Mouse (Mus musculus): ENCODE data around the gene Rasd2. TPM values are rescaled to one million over a fixed set of nuclear protein-coding genes. Genes with fewer than 3 reads are reported as not detected.

Gene Rasd2
- 1 to 10 TPM; 4.4 to 5.3 TPM for total RNA-seq (2021)
- long read RNA-seq, experiment 1, partial matches to known transcripts: 0 of 2 reads
- long read RNA-seq, experiment 1, other reads (novel, unspliced or antisense): 1 of 2 reads
- long read RNA-seq, experiment 2, partial matches to known transcripts: 0 of 2 reads
- long read RNA-seq, experiment 2, other reads (novel, unspliced or antisense): 2 of 2 reads

DNA sequence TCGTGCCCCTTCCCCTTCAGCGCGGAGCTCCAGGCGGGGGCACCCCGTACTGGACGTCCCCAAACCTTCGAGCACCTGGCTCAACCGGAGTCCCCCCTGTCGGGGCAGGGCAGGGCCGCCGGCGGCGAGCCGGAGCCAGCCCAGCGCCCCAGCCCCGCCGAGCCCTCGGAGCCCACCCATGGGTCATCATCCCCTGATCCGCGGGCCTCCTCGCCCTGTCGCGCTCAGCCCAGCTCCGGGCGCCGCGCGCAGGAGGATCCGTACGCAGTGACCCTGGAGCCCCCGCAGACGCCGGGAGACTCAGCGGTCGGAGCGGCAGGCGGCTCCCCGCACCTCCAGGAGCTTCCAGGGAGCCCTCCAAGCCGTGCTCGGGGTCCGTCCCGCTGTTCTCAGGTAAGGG, at the start of gene Rasd2:
Gene Rasd2, plus strand, starts transcription at position 259 of the 400 bp plus-strand sequence.
- DNase-seq: no peak
- intact Hi-C loops (cut with DNase I): no loop called here

DNA sequence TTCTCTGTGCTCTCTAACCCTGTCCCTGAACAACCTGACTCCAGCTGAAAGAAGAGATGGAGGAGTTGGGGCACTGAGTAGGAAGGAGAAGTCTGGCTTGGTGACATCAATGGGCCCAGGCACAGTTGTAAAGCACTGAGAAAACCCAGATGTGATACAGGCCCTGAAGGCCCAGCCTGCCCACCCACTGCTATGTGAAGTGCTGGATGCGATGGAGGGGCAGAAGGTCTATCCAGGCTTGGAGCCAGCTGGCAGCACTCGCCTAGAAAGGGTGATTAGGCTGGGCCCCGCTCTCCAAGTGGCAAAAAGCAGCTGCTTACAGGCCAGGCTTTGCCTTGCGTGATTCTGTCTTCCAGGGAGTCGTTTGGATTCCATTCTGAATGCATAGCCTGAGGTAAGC, 44.4 kb upstream of the Rasd2 start:
- no peak for DNase-seq
- intact Hi-C loops (cut with DNase I): no loop called here

DNA sequence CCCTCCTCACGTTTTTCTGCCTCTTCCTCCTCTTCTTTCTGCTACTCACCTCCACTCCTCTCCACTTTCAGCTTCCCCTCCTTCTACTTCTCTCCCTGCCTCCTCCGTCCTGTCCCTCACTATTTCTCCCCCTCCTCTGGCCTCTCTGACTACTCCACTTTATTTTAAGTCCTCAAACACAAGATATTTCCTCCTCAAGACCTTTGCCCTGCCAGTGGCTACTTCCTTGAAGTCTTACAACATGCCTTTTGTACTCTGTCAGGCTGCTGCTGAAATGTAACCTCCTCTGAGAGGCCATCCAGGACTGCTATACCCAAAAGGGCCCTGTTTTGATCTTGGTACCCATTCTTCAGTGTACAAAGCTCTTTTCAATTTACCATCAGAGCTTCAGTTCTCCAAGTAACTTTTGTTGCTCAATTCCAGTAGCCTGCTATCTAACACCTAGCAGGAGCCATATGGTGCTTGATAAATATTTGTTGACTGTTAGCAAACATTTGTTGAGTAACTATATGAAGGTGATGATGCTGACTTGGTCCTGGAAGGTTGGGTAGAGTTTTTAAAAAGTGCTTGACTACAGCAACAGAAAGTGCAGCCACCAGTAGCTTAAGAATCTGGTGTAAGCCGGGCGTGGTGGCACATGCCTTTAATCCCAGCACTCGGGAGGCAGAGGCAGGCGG, 41.6 kb upstream of the Rasd2 start:
- DNase-seq: no peak
- intact Hi-C loops (cut with DNase I): no loop called here

DNA sequence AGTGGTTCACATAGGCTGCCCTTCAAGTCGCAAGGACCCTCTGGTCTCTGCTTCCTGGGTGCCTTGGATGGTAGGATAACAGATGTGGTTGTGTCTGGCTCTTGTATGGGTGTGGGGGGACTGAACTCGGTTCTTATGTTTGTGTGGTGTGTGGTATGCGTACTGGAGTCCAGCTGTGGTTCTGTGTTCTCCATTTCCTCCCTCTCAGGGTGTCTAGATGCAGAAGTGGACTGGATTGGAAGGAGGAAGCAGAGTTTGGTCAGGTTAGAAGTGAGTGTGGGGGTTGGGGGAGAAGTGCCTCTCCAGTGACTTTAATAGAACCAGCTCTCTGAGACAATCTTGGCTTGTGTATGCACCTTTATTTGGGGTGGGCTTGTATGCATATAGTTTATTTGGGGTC, 20.7 kb upstream of the Rasd2 start:
- intact Hi-C loops (cut with DNase I): no loop called here
- DNase-seq: no peak

DNA sequence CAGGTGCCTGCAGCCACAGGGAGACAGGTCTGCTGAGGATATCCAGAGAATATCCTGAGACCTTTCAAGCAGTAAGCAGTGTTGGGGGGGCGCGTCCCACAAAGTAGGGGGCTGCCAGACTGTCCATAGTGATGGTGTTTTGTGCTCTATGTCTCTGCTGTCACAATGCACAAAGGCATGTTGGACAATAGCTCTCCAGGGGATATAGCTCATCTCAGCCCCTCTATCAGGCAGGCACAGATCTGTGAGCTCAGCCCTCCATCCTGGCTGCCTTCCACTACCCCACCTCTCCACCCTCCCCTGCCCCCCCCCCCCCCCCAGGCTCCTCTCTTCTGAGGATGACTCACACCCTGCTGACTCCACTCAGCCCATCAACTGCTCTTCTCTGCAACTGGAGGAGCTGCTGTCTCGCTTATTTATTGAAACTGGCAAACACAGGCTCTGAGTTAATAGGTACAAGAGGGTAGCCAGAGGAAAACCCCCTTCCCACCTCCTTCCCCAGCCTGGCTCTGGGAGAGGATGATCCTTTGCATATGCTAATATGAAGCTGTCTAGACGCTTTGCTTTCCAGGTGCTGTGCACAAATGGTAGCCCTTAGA, 19.2 kb upstream of the Rasd2 start:
- intact Hi-C loops (cut with DNase I): no loop called here
- DNase-seq: no peak

DNA sequence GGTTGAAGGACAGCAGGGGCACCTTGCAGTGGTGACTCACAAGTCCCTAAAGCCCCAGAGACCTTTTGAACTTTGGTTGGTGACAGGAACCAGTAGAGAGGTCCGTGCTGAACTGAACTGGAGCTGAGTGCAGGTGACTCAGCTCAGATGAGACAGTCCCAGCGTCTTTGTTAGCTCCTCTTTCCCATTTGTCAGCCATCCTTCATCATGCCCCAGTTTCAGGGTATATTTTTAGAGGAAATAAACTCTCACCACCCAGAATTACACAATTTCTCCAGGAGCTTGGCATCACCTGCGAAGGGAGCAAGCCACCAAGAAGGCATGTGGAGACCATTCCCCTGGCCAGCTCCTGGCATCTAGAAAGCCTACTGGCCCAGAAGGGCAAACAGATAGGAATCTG, 16.6 kb upstream of the Rasd2 start:
- intact Hi-C loops (cut with DNase I): no loop called here
- no peak for DNase-seq

DNA sequence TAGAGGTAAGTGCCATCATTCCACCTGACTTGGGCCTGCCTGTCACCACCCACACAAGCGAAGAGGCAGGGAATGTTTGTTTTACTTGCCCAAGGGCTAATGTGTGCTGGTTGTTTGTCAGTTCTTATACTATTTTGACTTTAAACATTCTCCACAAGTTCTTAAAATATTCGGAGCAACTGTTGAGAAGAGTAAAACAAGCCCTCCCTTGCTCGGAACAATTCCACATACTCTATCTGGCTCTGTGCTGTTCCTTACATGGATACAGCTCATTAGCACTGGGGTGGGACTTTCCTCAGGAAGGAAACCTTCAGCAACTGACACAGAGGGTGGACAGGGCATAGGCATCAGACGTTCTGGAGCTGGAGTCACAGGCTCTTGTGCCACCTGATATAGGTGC, 15.9 kb upstream of the Rasd2 start:
- DNase-seq: no peak
- intact Hi-C loops (cut with DNase I): no loop called here

DNA sequence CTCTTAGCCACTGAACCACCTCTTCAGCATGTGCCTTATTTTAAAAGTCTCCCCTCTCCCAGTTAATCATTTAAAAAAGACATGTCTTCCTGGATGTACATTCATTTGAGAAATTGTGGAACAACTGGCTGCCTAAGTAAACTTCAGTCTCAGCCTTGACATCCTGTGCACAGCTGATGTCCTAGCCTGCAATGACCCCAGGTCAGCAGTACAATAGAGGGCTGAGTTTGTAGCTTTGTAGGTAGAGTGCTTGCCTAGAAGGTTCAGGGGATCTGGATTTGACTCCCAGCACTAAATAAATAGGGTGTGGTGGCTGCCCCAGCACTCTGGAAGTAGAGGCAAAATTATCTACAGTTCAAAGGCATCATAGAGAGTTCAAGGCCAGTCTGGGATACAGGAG, 15.4 kb upstream of the Rasd2 start:
- no peak for DNase-seq
- intact Hi-C loops (cut with DNase I): no loop called here

DNA sequence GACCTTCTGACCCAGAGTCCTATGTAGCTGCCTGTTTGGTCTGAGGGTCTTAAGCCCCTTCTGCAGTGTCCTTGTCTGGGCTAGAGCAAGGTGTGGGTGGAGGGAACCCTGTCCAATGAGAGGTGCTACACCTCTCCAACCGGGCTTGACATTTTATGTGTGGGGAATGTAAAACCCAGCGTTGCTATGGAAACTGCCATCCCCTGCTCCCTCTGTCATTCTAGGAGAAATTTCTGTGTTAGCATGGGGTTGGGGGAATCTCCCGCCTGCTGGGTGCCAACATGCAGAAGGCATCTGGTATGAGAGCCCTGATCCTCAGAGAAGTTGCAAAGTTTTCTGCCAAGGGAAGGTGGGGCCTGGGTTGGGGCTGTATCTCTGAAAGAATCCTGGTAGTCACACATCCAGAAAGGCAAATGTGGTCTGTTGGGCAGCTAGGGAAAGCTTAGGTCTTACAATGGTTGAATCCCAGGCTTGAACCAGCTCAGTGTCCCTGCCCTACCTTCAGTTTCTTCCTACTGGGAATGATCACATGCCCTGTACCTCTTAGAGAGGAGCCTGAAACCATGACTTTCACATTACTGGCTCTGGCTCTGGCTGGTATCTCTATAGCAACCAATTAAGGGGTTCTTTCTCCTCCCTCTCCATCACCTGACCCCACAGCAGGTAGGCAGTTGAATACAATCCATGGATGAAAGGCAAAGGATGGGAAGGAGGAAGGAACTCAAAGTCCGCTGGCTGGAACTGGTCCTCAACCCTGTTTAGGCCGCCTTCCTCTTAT, 14.6 kb upstream of the Rasd2 start:
- intact Hi-C loops (cut with DNase I): no loop called here
- DNase-seq: no peak

DNA sequence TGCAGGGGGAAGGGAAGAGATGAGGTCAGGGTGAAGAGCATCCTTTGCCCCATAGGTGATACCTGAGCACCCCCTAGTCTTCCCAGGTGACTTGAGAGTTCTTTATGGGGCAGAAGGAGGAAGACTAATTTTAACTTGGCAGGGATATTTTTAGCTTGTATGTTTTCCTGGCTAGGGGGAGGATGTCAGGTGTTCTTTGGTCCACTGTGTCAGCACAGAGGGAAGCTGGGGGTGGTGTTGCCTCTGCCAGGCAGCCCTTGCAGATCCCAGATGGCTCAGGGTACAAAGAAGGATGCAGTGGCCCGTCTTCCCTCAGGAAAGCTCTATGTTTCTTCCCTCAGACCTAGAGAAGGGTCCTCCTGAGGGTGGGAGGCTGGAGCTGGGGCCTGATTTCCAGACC, 13.8 kb upstream of the Rasd2 start:
- no peak for DNase-seq
- intact Hi-C loops (cut with DNase I): no loop called here

DNA sequence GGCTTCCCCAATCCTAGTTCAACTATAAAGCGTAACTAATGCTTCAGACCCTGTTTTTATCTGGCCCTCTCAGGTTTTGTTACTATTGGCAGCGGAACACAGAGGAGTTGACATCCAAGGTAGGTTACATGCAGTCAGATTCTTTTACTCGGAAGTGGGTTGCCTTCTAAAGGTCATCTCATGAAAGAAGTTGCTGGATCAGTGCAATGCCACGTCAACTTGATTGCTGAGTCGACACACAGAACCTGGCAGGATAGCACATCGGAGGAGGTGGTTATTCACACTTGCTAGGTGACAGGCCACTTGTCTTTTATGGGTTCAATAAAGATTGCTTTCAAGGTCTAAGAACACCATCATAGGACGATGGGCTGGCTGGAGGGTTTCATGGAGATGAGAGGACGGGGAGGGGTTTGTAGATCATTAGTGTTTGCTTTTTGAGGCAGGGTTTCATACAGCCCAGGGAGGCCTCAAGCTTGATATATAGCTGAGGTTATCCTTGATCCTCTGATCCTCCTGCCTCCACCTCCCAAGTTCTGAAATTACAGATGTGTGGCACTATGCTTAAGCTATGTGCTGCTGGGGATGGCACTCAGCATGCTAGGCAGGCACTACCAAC, 11.6 kb upstream of the Rasd2 start:
- DNase-seq: no peak
- intact Hi-C loops (cut with DNase I): no loop called here

DNA sequence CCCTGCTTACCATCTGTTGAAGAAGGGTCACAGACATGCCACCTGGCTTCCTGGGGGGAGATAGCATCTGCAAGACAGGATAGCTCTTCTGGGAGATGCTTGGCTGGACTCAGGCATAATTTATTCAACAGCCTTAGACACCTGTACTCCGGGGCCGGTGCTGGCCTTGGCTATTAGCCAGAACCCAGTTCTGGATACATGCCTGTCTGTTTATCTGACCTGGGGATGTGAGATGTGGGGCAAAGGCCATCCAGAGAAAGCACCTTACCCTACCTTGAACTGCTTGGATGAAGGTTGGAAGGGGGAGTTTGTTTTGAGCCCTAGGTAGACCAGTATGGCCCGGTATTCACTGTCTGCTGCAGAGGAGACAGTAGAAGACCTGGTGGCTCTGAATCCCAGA, 10.8 kb upstream of the Rasd2 start:
- intact Hi-C loops (cut with DNase I): no loop called here
- no peak for DNase-seq

DNA sequence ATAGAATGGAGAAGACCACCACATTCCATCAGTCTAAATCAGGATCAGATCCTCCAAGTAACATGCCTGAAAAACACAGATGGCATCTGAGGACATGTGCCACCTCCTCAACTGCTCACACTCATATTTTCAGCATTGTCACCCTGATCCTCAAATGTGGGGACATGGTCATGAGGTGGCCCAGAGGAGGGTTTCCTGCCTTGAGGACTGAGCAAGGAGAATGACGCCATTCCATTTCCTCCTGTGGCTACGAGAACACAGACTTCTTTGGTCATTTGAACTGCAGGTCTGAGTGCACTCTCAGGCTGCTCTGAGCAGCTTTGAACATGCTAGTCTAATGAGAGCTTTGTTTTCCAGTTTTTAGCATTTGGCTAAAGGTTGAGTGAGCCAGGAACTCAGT, 10.3 kb upstream of the Rasd2 start:
- intact Hi-C loops (cut with DNase I): no loop called here
- DNase-seq: no peak

DNA sequence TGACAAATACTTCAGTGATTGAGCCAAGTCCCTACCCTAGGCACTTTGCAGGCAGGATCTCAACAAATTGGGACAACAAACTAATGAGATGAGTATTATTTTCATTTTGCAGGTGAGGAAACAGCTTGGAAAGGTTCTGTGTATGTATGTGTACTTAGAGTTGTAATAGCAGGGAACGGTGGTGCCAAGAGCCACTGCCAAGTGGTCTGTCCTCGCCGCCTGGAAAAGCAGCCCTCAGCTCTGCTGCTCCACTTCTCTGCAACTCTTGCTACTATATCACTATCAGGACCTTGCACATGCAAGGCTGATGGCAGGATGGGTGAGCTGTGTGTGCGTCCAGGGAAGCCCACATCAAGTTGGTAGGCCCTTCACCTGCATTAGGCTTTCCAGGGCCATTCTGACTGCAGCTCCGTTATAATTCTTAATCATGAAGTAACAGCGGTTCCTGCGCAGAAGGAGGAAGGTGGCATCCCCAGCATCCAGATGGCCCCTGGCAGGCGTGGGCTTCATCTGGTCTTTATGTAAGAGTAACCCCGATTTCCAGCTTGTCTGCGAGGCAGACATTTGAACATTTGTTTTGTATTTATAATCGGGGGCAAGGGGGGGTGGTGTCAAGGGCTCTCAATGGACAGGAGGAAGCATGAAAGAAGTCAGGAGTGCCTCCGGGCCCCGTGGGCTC, 9.4 kb upstream of the Rasd2 start:
- intact Hi-C loops (cut with DNase I): no loop called here
- DNase-seq: no peak

DNA sequence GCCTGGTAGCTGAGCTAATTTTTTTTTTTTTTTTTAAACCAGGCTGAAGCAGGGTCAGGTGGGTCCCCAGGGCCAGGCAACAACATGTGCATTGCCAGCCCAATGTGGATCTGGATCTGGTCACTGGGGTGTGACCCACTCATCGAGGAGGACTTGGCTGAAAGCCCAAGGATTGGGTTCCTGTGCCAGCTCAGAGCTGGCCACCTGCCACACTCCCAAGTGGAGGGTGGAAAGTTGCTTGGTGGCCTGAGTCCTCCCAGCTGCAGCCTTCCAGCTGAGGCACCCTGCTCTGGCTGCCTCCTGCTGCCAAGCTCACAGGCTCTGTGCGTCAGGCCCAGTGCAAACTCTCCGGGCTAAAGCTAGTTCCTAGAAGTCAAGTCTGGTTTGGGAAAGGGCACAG, 2.3 kb upstream of the Rasd2 start:
- intact Hi-C loops (cut with DNase I): no loop called here
- DNase-seq: no peak

DNA sequence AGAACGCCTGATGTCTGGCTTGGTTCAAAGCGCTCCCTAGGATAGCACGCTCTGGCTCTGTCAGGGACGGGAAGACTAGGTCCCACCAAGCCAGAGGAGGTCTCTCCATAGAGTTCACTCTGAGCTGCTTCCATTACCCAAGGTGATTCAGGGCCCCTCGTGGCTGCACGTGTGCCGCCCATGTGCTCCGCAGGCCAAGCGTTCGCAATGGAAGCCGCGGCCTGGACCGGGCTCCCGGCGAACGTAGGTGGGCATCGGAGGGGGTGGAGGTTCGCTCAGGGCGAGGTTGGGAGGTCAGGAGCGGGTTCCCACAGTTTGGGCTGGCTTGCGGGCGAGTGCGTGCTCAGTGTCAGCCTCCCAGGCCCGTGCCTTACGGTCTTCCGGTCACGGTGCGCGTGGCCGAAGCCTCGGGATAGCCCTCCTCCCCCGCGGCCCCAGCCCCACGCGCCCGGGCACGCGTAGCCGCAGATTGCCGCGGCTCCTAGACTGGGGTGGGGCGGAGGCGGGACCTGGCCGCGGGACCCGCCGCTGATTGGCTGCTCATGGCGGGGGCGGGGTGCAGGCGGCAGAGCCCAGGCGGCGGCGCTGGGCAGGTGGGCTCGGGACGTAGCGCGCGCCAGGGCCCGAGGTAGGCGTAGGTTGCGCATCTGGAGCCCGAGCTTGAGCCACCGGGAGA, 975 bp upstream of the Rasd2 start:
- DNase-seq: peak; percentile 80
- intact Hi-C loops (cut with DNase I): no loop called here

DNA sequence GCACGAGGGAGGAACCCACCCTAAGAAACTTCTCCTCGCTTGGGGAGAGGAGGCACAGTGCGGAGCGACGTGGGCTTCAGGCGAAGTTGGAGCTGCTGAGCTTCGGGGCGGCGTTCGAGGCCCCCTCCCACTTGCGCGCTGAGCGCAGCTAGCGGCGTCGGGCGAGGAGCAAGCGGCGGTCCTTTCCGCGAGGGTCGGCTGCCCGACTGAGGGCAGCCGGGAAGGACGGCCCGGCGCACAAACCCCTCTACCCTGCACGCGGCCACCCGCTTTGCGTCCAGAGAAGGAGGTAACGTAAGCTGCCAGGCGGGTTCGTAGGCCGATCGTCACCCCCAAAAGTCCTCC, 465 bp upstream of the Rasd2 start:
- DNase-seq: no peak
- intact Hi-C loops (cut with DNase I): no loop called here

DNA sequence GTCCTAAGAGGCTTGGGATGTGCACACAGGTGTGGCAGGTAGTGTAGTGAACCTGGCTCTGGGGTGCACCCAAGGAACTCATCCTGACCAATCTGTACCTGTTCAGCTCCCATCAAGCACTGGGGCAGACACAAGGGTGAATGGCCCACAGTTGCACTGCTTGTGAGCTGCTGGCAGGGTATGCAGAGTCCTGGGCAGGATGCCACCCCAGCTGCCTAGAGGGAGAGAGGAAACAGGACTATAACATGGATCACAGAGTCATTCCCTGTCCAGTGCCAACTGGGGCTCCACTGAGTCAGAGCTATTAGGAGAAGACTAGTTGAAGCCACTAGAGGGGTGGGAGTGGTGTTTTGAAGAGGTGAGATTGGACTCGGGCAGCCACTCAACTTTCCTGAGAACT, 1.3 kb downstream of the Rasd2 start:
- no peak for DNase-seq

DNA sequence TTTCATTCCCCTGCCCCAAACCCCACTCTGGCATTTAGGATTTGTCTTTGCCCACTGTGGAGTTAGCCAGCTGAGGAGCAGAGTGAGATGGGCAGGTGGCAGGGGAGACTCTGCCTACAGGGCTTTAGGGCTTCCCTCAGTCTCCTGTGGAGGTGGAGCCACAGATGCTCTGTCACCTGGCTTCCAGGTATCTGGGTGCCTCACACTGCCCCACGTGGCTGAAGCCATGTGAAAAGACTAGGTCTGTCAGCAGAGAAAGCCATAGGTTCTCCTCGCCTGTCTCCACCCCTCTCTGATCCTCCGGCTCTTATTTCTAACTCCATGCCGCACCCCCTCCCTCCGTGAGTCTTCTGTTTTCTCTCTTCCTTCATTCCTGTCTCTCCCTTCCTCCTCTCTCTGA, 2.2 kb downstream of the Rasd2 start:
- no peak for DNase-seq
- intact Hi-C loops (cut with DNase I): loop anchor here (2.0 kb wide), 1 partner anchor 145 kb away; no protein-coding TSS in a partner anchor

More for the DNA sequence above, 1.3 kb downstream of the Rasd2 start:
- intact Hi-C loops (cut with DNase I): no loop called here

DNA sequence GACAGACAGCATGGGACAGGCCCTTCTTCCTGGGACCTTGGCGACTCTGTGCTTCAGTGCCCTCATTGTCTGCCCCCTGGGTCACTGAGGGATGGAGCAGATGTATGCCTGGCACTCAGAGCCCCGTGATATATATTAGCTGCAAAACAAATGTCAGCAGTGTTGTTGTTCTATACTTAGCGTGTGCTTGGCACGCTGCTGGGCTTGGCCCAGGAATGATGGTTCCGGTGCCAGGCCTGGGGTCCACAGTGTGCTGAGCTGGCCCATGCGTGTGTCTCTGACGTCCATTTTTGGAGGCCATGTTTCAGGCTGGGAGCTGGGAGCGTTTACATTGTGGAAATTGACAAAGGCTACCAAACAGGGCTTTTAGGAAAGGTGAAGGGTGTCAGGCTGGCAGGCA, 3.1 kb downstream of the Rasd2 start:
- no peak for DNase-seq
- intact Hi-C loops (cut with DNase I): loop anchor here (2.0 kb wide), 1 partner anchor 146 kb away; no protein-coding TSS in a partner anchor

All from gastrocnemius, postnatal 36 days (tissue).